ENCODE assay signal across 27 mouse cellular contexts in genomic region chr8:116637193-116637592, GRCm38 (mm10).
DNase-seq lines count a peak whose midpoint lies in the region; TF ChIP-seq lines count a peak whose summit lies in the region.
"Had no signal": no experiment of that assay in that cellular context is flagged by ENCODE, and none has a peak within 500 bp of the region (broad histone marks: within the 10 kb centered on the region; RNA-seq: fewer than 3 reads in every experiment).

No protein-coding gene starts in this region.

- peaks cover 5% of the 10 kb centered on the region; the same call in 1 of the 2 replicates for H3K4me1 ChIP-seq in heart, embryonic 10.5 days
- H3K4me1 ChIP-seq in spleen, adult 2 months (ENCODE audit: control insufficient read depth, insufficient read depth, insufficient read length), result peaks cover 39% of the 10 kb centered on the region
- H3K4me1 ChIP-seq: embryonic facial prominence, embryonic 10.5 days; embryonic facial prominence, embryonic 13.5 days; forebrain, embryonic 13.5 days had no signal

- peak; percentile 73 for DNase-seq in heart, adult 11 months
- DNase-seq in heart, embryonic 10.5 days (ENCODE audit: low spot score), result no peak
- DNase-seq in spleen, adult 2 months (ENCODE audit: low read depth in 1 of 2, low spot score in 2 of 2), result no peak
- DNase-seq in spleen, postnatal 4 days (ENCODE audit: low spot score in 2 of 2), result no peak
- DNase-seq in A20 (ENCODE audit: low read depth, low spot score), result peak; percentile 64
- DNase-seq in splenic B cell, adult 2 months (ENCODE audit: low read depth, low spot score), result peak; percentile 15
- DNase-seq in neural tube, embryonic 10.5 days (ENCODE audit: extremely low spot score, low spot score), result no peak
- DNase-seq: adrenal gland, adult 8-10 months; adrenal gland, postnatal 25 days; cerebellum, adult 11-12 months; cerebellum, adult 8-10 months; cerebellum, postnatal 10 days; cerebellum, postnatal 36 days; embryo, embryonic 11 days; forebrain, postnatal 0 days; gastrocnemius, adult 2 months; gastrocnemius, postnatal 14 days; heart, adult 18-20 months; heart, postnatal 14 days; heart, postnatal 4 days had no signal

- 89% methylated on average over 7 of the region's 7 CpGs for WGBS in heart, embryonic 10.5 days
- WGBS in spleen, adult 2 months, result 84% methylated on average over 7 of the region's 7 CpGs

- no peak overlapping the region for H3K4me3 ChIP-seq in heart, embryonic 10.5 days
- no peak overlapping the region for H3K4me3 ChIP-seq in spleen, adult 2 months (ENCODE audit: extremely low read depth, insufficient read depth, insufficient read length)
- H3K4me3 ChIP-seq: embryonic facial prominence, embryonic 10.5 days; embryonic facial prominence, embryonic 13.5 days; erythroblast, embryonic 14.5 days; forebrain, embryonic 13.5 days; gastrocnemius, adult 2 months; heart, embryonic 13.5 days had no signal

- no peaks in the 10 kb centered on the region for H3K36me3 ChIP-seq in heart, embryonic 10.5 days
- H3K36me3 ChIP-seq in spleen, adult 2 months (ENCODE audit: control insufficient read depth, insufficient read depth, low read length), result no peaks in the 10 kb centered on the region
- no peaks in the 10 kb centered on the region for H3K36me3 ChIP-seq in splenic B cell, adult 2 months (ENCODE audit: control insufficient read depth, insufficient read depth, low read length, poor library complexity, severe bottlenecking)
- H3K36me3 ChIP-seq: embryonic facial prominence, embryonic 10.5 days; embryonic facial prominence, embryonic 13.5 days; heart, embryonic 13.5 days had no signal

- no peak for TF ChIP-seq CTCF in spleen, adult 2 months (IDR thresholded peaks at IDR 0.05; ENCODE audit: extremely low read depth, insufficient read depth, insufficient read length, insufficient replicate concordance)

- no peaks in the 10 kb centered on the region for H3K9me3 ChIP-seq in heart, embryonic 10.5 days
- H3K9me3 ChIP-seq: embryonic facial prominence, embryonic 10.5 days; embryonic facial prominence, embryonic 13.5 days; forebrain, embryonic 13.5 days; heart, embryonic 13.5 days had no signal

- H3K27me3 ChIP-seq in heart, embryonic 10.5 days (ENCODE audit: insufficient read depth, poor library complexity, severe bottlenecking), result no peaks in the 10 kb centered on the region
- no peaks in the 10 kb centered on the region for H3K27me3 ChIP-seq in spleen, adult 2 months (ENCODE audit: control insufficient read depth, insufficient read depth, low read length)
- H3K27me3 ChIP-seq in splenic B cell, adult 2 months (ENCODE audit: control insufficient read depth, insufficient read depth, low read length, poor library complexity, severe bottlenecking), result no peaks in the 10 kb centered on the region
- H3K27me3 ChIP-seq: embryonic facial prominence, embryonic 13.5 days; forebrain, embryonic 13.5 days; heart, embryonic 13.5 days had no signal

- no peak overlapping the region for H3K27ac ChIP-seq in heart, embryonic 10.5 days
- peak overlapping the region; percentile 43 for H3K27ac ChIP-seq in spleen, adult 2 months (ENCODE audit: insufficient read depth, low read length)
- H3K27ac ChIP-seq: embryonic facial prominence, embryonic 10.5 days; embryonic facial prominence, embryonic 13.5 days; forebrain, embryonic 13.5 days; gastrocnemius, adult 2 months; heart, embryonic 13.5 days; hindbrain, embryonic 14.5 days; hindbrain, postnatal 0 days had no signal

- TF ChIP-seq POLR2A in spleen, adult 2 months (IDR thresholded peaks at IDR 0.05; ENCODE audit: low read depth, low read length), result no peak

Comparison
In these comparisons a context has a peak if more than half of its experiments do, and no peak if none do; other contexts are left out.
1. DNase-seq: peak in heart, adult 11 months (single experiment), A20 (single experiment) and splenic B cell, adult 2 months (single experiment); none in heart, embryonic 10.5 days (single experiment), spleen, adult 2 months (0 of 2), spleen, postnatal 4 days (0 of 2) and neural tube, embryonic 10.5 days (single experiment).